26 mouse cellular contexts compared by ENCODE assay signal in genomic region chr5:131293726-131294449, GRCm38 (mm10). TPM values are rescaled to one million over a fixed set of nuclear protein-coding genes. Genes with fewer than 3 reads are reported as not detected.
DNase-seq lines count a peak whose midpoint lies in the region; ATAC-seq and TF ChIP-seq lines count a peak whose summit lies in the region.
"Had no signal": no experiment of that assay in that cellular context is flagged by ENCODE, and none has a peak within 500 bp of the region (broad histone marks: within the 10 kb centered on the region; RNA-seq: fewer than 3 reads in every experiment).

No protein-coding gene starts in this region.

- peak; percentile 86 for DNase-seq in heart, adult 11 months
- DNase-seq in heart, postnatal 14 days = no peak
- DNase-seq in left cerebral cortex, adult 2 months (ENCODE audit: extremely low spot score in 1 of 2, low spot score in 2 of 2) = peak; percentile 17 to 63
- DNase-seq in left cerebral cortex, adult 11 months (ENCODE audit: low spot score) = no peak
- peak; percentile 47 for DNase-seq in Muller cell, postnatal 12 days (ENCODE audit: inconsistent ontology term)
- no peak for DNase-seq in Patski (ENCODE audit: low read depth, low spot score)
- DNase-seq in lung, adult 18-20 months = no peak
- DNase-seq: adrenal gland, postnatal 14 days; cerebellum, adult 11-12 months; cerebellum, postnatal 36 days; gastrocnemius, postnatal 10 days; heart, adult 2 months; kidney, postnatal 36 days; layer of hippocampus, adult 9-11 months; liver; lung, postnatal 10 days; thymus, adult 18-20 months; thymus, postnatal 4 days had no signal

- intact Hi-C loops in heart, postnatal 14 days (cut with DNase I) = no loop called here
- intact Hi-C loops in left cerebral cortex, adult 2 months (cut with DNase I) = loop anchor here (1.0 to 5.0 kb wide), 2 partner anchors 25 to 112 kb away; no protein-coding TSS in a partner anchor

- POLR2A ChIA-PET in Patski (lab: Charles Lee) = no interaction called here

- peak; percentile 61 for ATAC-seq in Patski
- ATAC-seq: activated CD4-positive, CD25-positive, alpha-beta regulatory T cell, adult 4 months; hindbrain, embryonic 16.5 days; intestine, embryonic 16.5 days had no signal

- no peak for TF ChIP-seq CTCF in left cerebral cortex, adult 2 months (IDR thresholded peaks at IDR 0.05)
- no peak for TF ChIP-seq CTCF in Patski (IDR thresholded peaks at IDR 0.05)

- H3K27ac ChIP-seq in left cerebral cortex, adult 2 months = no peak overlapping the region
- H3K27ac ChIP-seq: embryonic facial prominence, embryonic 15.5 days; heart, adult 2 months; midbrain, embryonic 12.5 days had no signal

- H3K4me3 ChIP-seq in left cerebral cortex, adult 2 months = no peak overlapping the region
- H3K4me3 ChIP-seq: embryonic facial prominence, embryonic 15.5 days; heart, adult 2 months; midbrain, embryonic 12.5 days had no signal

- in situ Hi-C loops in Patski (cut with MboI; ENCODE audit: low pct_unique_long_range_greater_than_20kb) = no loop called here

- no peaks in the 10 kb centered on the region for H3K27me3 ChIP-seq in Patski
- H3K27me3 ChIP-seq: embryonic facial prominence, embryonic 15.5 days; midbrain, embryonic 12.5 days had no signal

- CTCF ChIA-PET in Patski (lab: Charles Lee) = interaction anchor here (0.7 kb wide), 1 partner anchor 10 kb away, joined by 3 read pairs; no protein-coding TSS in a partner anchor

RNA-seq across cellular contexts. Expression of gene Galnt17, which starts 14.4 kb away (rescaled TPM):
- total RNA-seq in heart, postnatal 14 days (2021) = 1 to 10 TPM; 4.4 to 4.6 TPM
- 10 to 100 TPM; 36.4 to 38.6 TPM for total RNA-seq in left cerebral cortex, adult 2 months (2021)
- 5.1 TPM for polyA plus RNA-seq in Patski (2021)
- total RNA-seq: hematopoietic stem cell, adult 5-6 weeks; megakaryocyte progenitor cell, adult 5-6 weeks; monocyte, adult 5-6 weeks had no signal

Comparison
In these comparisons a context has a peak if more than half of its experiments do, and no peak if none do; other contexts are left out.
1. DNase-seq: peak in heart, adult 11 months (single experiment), left cerebral cortex, adult 2 months (2 of 2) and Muller cell, postnatal 12 days (single experiment); none in heart, postnatal 14 days (0 of 2), left cerebral cortex, adult 11 months (single experiment), Patski (single experiment) and lung, adult 18-20 months (0 of 2).
2. RNA of gene Galnt17, which starts 14.4 kb away (total RNA-seq): 36.4 to 38.6 TPM in left cerebral cortex, adult 2 months; 4.4 to 4.6 TPM in heart, postnatal 14 days; every median in the first group is over 4 times any median in the second.